Mouse (Mus musculus) erythroblast, embryonic 14.5 days (primary cell): Measurements from ENCODE around the gene Cdk5. TPM values are rescaled to one million over a fixed set of nuclear protein-coding genes. Genes with fewer than 3 reads are reported as not detected.
"Not testable (repeated sequence)": the region's sequence is repeated elsewhere in the genome, so short reads cannot be mapped to it uniquely, and the experiment has no call there.

Experiments
- H3K27me3 ChIP-seq: 2 replicates; pipeline ENCODE4 v1.6.1; 2012; ENCODE audit warnings: inconsistent platforms; ENCODE audit not compliant: control insufficient read depth
- H3K36me3 ChIP-seq: 2 replicates; pipeline ENCODE4 v1.6.1; 2012; ENCODE audit warnings: mild to moderate bottlenecking, inconsistent platforms; ENCODE audit not compliant: control insufficient read depth
- H3K4me1 ChIP-seq: 2 replicates; pipeline ENCODE4 v1.6.1; 2012; ENCODE audit warnings: inconsistent platforms; ENCODE audit not compliant: control insufficient read depth
- H3K4me3 ChIP-seq: replicated peaks from 2 replicates; pipeline ENCODE3; 2012; ENCODE audit warnings: moderate library complexity, mild to moderate bottlenecking, inconsistent platforms
- H3K9me3 ChIP-seq: 2 replicates; pipeline ENCODE4 v1.6.1; 2012; ENCODE audit warnings: low read length, inconsistent platforms, mixed read lengths; ENCODE audit not compliant: control insufficient read depth
- GATA1 ChIP-seq: IDR thresholded peaks from 2 replicates; pipeline ENCODE4 v1.6.1; 2012; ENCODE audit warnings: low read length, inconsistent platforms, mixed read lengths
- TAL1 ChIP-seq: IDR thresholded peaks from 3 replicates; pipeline ENCODE4 v1.6.1; 2012; ENCODE audit warnings: low read length, inconsistent platforms, mixed read lengths
- polyA plus RNA-seq: library from polyadenylated mRNA; stranded (reverse); fragments of >175 nt; gene quantifications from 2 replicates; pipeline ENCODE4 v1.2.3, GENCODE M21; 2012

The Cdk5 gene
- polyA plus RNA-seq, 1 experiment: 0.67 TPM

GRCm38 (mm10) chr5:24408651-24409050 lies 14.7 kb downstream of the Cdk5 start:
- peaks cover 18% of the 10 kb centered on the region for H3K4me1 ChIP-seq
- TF ChIP-seq TAL1: no peak
- TF ChIP-seq GATA1: no peak
- H3K27me3 ChIP-seq: peaks cover 4% of the 10 kb centered on the region
- peaks cover 43% of the 10 kb centered on the region for H3K36me3 ChIP-seq
- H3K4me3 ChIP-seq: no peak overlapping the region
- no peaks in the 10 kb centered on the region for H3K9me3 ChIP-seq

DNA sequence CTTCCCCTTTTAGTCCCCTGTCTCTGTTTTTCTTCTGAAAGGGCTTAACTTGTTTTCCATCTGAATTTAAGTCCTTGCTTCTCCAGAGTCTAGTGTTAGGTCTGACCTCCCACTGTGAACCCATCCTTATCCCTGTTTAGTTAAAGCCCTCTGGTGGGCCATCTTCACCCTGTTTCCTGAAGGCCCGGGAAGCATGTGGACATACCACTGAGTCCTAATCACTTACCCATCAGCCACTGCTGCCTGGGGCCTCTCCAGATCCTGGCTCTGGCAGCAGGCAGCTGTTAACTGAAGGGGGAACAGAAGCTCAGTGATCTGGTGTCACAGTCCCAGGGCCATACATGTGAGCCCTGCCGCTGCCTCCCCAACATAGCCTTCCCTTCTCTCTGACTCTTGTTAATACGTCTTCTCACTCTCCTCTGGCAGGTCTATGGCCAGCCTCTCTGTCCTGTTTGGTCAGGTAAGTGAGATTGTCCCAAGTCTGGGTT lies 17.9 kb downstream of the Cdk5 start:
- Histone ChIP-seq H3K36me3 (peaks cover 75% of the 10 kb centered on the region), H3K9me3 (no peaks in the 10 kb centered on the region), H3K4me1 (peaks cover 18% of the 10 kb centered on the region), H3K4me3 (no peak overlapping the region), H3K27me3 (no peaks in the 10 kb centered on the region)
- no peak for TF ChIP-seq TAL1
- no peak for TF ChIP-seq GATA1

DNA sequence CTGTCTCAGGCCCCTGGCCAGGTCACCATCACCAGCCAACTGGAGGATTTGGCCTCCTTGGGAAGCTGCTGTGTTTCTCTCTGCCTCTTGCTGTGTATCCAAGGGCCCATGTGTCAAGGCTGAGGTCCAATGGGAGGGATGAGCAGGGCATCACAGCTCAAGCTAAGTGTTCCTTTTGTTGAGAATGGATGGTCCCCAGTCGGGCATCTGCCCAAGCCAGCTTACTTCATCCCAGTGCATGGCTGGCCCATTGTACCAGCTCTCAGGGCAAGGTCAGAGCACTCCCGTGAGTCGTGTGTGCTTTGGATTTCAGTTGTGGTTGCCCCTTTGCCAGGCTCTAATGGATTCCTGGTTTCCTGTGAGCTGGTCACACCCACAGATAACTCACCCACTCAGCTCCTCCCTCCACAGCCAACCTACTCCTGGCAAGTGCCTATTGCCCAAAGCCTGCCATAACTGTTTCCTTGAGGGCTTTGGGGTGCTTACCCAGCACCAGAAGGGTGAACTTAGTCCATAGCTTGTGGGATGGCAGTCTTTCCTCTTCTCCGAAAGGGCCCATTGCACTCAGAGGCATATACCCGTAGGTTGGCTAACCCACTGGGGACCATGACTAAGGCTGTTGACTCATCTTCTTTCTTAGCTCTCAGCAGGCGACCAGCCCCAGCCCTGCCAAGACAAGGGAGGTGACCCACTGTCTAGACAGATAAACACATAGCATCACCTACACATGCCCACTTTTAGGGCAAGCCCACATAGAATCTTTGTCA lies 18.6 kb downstream of the Cdk5 start:
- Histone ChIP-seq H3K9me3 (no peaks in the 10 kb centered on the region), H3K4me3 (no peak overlapping the region), H3K4me1 (peaks cover 20% of the 10 kb centered on the region), H3K27me3 (no peaks in the 10 kb centered on the region), H3K36me3 (peaks cover 81% of the 10 kb centered on the region)
- no peak for TF ChIP-seq TAL1
- no peak for TF ChIP-seq GATA1

DNA sequence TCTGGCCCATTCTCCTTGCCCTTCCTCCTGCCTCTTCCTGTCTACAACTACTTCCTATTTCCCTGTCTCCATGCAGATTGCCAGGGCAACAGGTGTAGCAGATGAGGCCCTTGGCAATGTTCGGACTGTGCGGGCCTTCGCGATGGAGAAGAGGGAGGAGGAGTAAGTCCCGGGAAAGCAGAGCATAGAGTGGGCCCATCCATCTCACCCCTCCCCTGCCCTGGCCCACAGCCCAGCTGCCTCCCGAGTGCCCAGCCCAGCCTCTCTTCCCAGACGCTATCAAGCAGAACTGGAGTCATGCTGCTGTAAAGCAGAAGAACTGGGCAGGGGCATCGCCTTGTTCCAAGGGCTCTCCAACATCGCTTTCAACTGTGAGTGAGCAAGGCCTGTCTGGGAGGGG lies 21.4 kb downstream of the Cdk5 start:
- Histone ChIP-seq H3K36me3 (peaks cover 67% of the 10 kb centered on the region), H3K27me3 (no peaks in the 10 kb centered on the region), H3K4me1 (peaks cover 21% of the 10 kb centered on the region), H3K4me3 (no peak overlapping the region), H3K9me3 (no peaks in the 10 kb centered on the region)
- no peak for TF ChIP-seq GATA1
- TF ChIP-seq TAL1: no peak

DNA sequence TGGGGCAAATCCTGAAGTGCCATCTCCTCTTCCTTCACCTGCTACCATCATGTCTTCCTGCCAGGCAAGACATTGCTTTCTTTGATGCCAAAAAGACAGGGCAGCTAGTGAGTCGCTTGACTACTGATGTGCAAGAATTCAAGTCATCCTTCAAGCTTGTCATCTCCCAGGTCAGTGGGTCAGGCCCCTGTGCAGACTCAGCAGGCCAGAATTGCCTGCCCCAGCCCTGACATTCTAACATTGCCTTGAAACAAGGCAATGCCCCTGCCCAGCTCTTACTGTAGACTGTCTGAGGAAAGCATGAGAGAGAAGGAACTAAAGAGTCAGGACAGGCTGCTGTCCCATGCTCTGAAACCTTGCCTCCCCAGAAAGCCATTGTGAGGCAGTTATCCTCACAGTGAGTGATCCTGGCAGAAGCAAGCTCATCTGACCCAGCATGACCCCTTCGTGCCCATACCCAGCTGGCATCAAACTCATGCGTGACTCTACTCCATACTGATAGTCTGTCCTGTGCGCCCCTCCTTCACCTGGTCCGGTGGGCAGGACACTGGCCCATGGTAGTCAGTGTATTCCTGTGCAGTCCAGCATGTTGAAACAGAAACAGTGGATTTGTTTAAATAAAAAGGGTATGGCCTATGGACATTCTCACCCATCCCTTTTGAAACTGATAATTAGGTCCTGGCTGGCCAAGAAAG lies 22.3 kb downstream of the Cdk5 start:
- Histone ChIP-seq H3K4me1 (peaks cover 22% of the 10 kb centered on the region), H3K9me3 (no peaks in the 10 kb centered on the region), H3K27me3 (no peaks in the 10 kb centered on the region), H3K36me3 (peaks cover 58% of the 10 kb centered on the region), H3K4me3 (no peak overlapping the region)
- no peak for TF ChIP-seq GATA1
- TF ChIP-seq TAL1: no peak

GRCm38 (mm10) chr5:24400362-24400761 lies 23.0 kb downstream of the Cdk5 start:
- Histone ChIP-seq H3K9me3 (no peaks in the 10 kb centered on the region), H3K4me3 (no peak overlapping the region), H3K36me3 (peaks cover 51% of the 10 kb centered on the region), H3K27me3 (no peaks in the 10 kb centered on the region), H3K4me1 (peaks cover 18% of the 10 kb centered on the region)
- no peak for TF ChIP-seq GATA1
- TF ChIP-seq TAL1: no peak

GRCm38 (mm10) chr5:24399686-24400085 lies 23.6 kb downstream of the Cdk5 start:
- no peak overlapping the region for H3K4me3 ChIP-seq
- H3K9me3 ChIP-seq: no peaks in the 10 kb centered on the region
- TF ChIP-seq TAL1 (no peak), GATA1 (no peak)
- H3K27me3 ChIP-seq: no peaks in the 10 kb centered on the region
- H3K4me1 ChIP-seq: peaks cover 19% of the 10 kb centered on the region
- peaks cover 48% of the 10 kb centered on the region for H3K36me3 ChIP-seq

DNA sequence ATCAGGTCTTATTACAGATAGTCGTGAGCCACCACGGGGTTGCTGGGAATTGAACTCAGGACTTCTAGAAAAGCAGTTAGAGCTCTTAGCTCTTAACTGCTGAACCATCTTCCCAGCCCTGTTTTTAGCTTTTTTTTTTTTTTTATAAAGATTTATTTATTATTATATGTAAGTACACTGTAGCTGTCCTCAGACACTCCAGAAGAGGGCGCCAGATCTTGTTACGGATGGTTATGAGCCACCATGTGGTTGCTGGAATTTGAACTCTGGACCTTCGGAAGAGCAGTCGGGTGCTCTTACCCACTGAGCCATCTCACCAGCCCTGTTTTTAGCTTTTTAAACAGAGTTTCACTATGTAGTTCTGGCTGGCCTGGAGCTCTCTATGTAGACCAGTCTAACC lies 27.1 kb downstream of the Cdk5 start:
- peaks cover 29% of the 10 kb centered on the region for H3K4me1 ChIP-seq
- not testable (repeated sequence) for H3K4me3 ChIP-seq, H3K9me3 ChIP-seq, H3K27me3 ChIP-seq
- H3K36me3 ChIP-seq: peaks cover 15% of the 10 kb centered on the region

DNA sequence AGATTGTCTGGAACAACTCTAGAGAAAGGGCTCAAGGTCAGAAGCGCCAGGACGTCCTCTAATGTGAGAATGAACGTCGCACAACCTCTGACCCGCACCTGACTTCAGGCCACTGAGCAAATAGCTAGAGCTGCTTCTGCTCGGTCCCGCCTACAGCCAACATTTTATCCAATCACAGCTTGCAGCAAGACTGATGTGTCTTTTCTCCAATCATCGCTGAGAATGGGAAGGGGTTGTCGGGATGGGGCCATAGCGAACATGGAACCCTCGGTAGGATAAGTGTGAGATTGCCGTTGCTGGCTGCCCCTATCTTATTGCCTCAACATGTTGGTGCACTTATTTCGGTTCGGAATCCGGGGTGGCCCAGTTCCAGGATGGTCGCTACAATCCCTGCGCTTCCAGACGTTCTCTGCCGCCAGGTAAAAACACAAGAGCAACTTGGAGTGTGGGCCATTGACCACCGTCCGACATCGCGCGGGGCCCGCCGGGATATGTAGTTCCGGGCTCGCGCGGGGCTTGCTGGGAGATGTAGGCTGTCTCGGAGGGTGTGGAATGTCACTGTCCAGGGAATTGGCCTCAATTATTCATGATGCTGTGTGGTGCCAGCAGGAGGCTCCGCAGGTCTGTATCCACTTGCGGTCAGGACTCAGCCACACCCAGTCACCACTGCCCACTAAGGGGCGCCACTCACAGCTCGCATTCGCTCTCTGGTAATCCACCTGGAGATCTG lies 29.0 kb downstream of the Cdk5 start:
- Histone ChIP-seq H3K9me3 (no peaks in the 10 kb centered on the region), H3K27me3 (peaks cover 4% of the 10 kb centered on the region), H3K36me3 (no peaks in the 10 kb centered on the region), H3K4me3 (peak overlapping the region; percentile 71), H3K4me1 (peaks cover 31% of the 10 kb centered on the region)
- TF ChIP-seq GATA1: no peak
- TF ChIP-seq TAL1: no peak
